Mouse (Mus musculus): ENCODE results near the gene Rora.

Rora gene

GRCm38 (mm10) chr9:69229935-69230334, 576.3 kb downstream of the Rora start:
- no peak for DNase-seq (ENCODE audit: low read depth)

- no peak for DNase-seq (ENCODE audit: low read depth)
These were observed 580.9 kb downstream of the Rora start for GRCm38 (mm10) chr9:69234526-69234925.

- no peak for DNase-seq (ENCODE audit: low read depth)
These were observed 583.7 kb downstream of the Rora start for GRCm38 (mm10) chr9:69237316-69237715.

- DNase-seq (ENCODE audit: low read depth): no peak
These were observed 589.0 kb downstream of the Rora start for GRCm38 (mm10) chr9:69242538-69242937.

GRCm38 (mm10) chr9:69243626-69244025, 590.0 kb downstream of the Rora start:
- no peak for DNase-seq (ENCODE audit: low read depth)

GRCm38 (mm10) chr9:69246225-69246624, 592.6 kb downstream of the Rora start:
- no peak for DNase-seq (ENCODE audit: low read depth)

GRCm38 (mm10) chr9:69249586-69249985, 596.0 kb downstream of the Rora start:
- no peak for DNase-seq (ENCODE audit: low read depth)

GRCm38 (mm10) chr9:69250326-69250725, 596.7 kb downstream of the Rora start:
- no peak for DNase-seq (ENCODE audit: low read depth)

GRCm38 (mm10) chr9:69258506-69258905, 604.9 kb downstream of the Rora start:
- no peak for DNase-seq (ENCODE audit: low read depth)

GRCm38 (mm10) chr9:69259382-69259781, 605.8 kb downstream of the Rora start:
- no peak for DNase-seq (ENCODE audit: low read depth)

- no peak for DNase-seq (ENCODE audit: low read depth)
These were observed 611.6 kb downstream of the Rora start for GRCm38 (mm10) chr9:69265151-69265550.

- DNase-seq (ENCODE audit: low read depth): no peak
These were observed 616.8 kb downstream of the Rora start for GRCm38 (mm10) chr9:69270374-69270773.

- no peak for DNase-seq (ENCODE audit: low read depth)
These were observed 617.3 kb downstream of the Rora start for GRCm38 (mm10) chr9:69270931-69271330.

- no peak for DNase-seq (ENCODE audit: low read depth)
These were observed 619.3 kb downstream of the Rora start for GRCm38 (mm10) chr9:69272884-69273283.

- no peak for DNase-seq (ENCODE audit: low read depth)
These were observed 621.3 kb downstream of the Rora start for GRCm38 (mm10) chr9:69274766-69275485.

- no peak for DNase-seq (ENCODE audit: low read depth)
These were observed 623.7 kb downstream of the Rora start for GRCm38 (mm10) chr9:69277256-69277655.

- no peak for DNase-seq (ENCODE audit: low read depth)
These were observed 631.4 kb downstream of the Rora start for GRCm38 (mm10) chr9:69285011-69285410.

- DNase-seq (ENCODE audit: low read depth): no peak
These were observed 634.5 kb downstream of the Rora start for GRCm38 (mm10) chr9:69288113-69288512.

- DNase-seq (ENCODE audit: low read depth): no peak
These were observed 635.0 kb downstream of the Rora start for GRCm38 (mm10) chr9:69288586-69288985.

GRCm38 (mm10) chr9:69289056-69290017, 635.8 kb downstream of the Rora start:
- no peak for DNase-seq (ENCODE audit: low read depth)

GRCm38 (mm10) chr9:69290018-69290880, 636.7 kb downstream of the Rora start:
- no peak for DNase-seq (ENCODE audit: low read depth)

GRCm38 (mm10) chr9:69290881-69291450, 637.4 kb downstream of the Rora start:
- DNase-seq (ENCODE audit: low read depth): no peak

All from 416B (cell line).